Mouse (Mus musculus) right cerebral cortex, postnatal 14 days (tissue): Measurements from ENCODE around the gene Ppp5c.
"Not testable (repeated sequence)": the region's sequence is repeated elsewhere in the genome, so short reads cannot be mapped to it uniquely, and the experiment has no call there.

Experiments
- DNase-seq: peaks from one replicate; pipeline ENCODE4 v3.0.0; 2022

Gene Ppp5c

DNA sequence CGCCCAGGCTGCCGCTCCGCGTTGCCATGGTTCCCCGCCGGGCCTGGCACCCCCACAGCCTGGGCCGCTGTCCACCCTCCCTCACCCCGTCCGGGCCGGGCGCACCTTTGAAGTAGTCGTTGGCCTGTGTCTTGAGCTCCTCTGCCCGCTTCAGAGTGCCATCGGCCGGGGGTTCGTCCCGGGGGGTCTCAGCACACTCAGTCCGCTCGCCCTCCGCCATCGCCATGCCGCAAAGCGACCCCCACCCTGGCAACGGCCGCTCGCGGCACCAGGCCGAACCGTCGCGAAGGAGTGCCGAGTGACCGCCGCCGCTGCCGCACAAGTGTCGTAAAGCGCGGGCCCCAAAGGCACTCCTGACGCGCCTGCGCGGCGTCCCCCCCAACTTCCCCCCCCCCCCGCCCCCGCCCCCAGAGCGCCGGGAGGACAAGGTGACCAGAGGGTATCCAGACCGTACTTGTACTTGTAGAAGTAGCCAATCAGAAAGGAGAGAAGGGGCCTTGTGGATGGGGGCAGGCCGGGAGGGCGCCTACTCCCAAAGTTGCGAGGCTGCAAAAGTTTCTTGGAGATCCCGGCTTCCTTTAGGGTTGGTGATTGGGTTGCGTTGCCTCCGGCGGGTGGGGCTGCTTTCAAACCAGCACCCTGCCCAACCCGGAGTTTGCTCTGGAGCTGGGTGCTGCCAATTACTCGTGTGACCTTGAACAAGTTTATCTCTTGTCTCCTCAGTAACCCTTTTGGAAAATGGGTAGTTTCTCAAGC lies at the start of gene Ppp5c:
Gene Ppp5c (minus strand): TSS at position 337 of the 756 bp plus-strand sequence.
- DNase-seq: peak; percentile 92

DNA sequence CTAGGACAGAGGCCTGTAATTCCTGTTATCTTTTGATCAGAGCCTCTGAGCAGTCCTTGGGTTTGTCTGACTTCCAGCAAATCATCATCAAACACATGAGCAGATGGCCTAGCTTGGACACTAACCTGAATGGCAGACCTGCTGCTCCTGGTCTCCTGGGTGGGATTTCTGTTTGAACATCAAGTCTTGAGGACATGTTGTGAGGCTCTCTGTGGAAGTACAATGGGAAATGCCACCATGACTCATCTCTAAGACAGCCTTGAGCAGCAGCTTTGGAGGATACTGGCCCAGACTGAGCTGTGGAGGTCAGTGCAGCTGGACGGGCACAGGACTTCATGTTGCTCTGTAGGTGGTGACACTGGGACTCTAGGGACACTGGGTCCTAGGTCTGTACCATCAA lies 48.8 kb upstream of the Ppp5c start:
- no peak for DNase-seq

DNA sequence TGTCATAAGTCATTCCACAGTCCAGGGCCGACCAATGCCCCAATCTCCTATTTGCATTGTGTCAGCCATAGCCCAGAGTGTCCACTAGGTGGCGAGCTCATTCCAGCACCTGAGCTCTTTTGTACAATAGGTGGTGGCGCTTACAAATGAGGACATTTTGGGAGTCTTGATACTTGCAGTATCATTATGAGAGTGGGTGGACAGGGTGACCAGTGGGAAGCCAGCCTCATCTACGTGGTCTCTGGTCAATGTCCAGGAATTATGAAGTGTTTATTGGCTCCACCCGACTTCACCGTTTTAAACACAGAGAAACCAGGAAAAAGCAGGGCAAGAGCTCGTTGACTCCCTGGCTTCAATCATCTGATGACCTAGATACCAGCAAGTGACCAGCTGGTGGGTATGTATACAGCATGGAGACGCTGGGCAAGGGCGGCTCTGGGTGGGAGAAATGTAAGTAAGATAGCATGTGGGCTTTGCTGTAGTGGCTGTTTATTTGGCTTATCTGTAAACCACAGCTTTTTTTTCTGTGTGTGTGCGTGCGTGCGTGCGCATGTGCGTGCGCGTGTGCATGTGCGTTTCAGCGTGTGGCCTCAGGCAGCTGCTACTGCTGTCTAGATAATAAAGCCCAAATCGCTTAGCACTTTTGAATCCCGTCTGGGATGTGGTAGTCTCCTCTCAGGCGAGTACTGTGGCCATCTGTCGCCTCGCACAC lies 46.3 kb upstream of the Ppp5c start, which contains the start of gene Psg16:
Gene Psg16 (plus strand): TSS at position 137 of the 712 bp plus-strand sequence.
- DNase-seq: peak; percentile 55

DNA sequence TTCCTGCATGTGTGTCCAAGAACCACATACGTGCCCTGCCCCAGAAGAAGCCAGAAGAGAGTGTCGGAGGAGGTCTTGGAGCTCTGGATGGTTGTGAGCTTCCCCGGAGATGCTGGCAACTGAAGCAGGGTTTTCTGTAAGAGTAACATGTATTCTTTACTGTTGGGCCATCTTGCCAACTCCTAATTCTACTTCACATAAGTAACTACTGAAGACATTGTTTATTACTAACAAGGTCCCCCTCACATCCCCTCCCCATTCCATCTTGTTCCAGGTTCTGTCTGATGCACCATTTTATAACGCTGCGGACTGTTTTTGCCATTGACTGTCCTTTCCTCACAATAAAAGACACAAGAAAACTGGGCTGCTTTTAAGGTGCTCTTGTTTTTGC lies 45.8 kb upstream of the Ppp5c start:
- no peak for DNase-seq

DNA sequence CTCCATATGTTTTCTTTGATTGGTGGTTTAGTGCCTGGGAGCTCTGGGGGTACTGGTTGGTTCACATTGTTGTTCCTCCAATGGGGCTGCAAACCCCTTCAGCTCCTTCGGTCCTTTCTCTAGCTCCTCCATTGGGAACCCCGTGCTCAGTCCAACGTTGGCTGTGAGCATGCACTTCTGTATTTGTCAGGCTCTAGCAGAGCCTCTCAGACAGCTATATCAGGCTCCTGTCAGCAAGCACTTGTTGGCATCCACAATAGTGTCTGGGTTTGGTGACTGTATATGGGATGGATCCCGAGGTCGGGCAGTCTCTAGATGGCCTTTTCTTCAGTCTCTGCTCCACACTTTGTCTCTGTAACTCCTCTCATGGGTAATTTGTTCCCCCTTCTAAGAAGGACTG lies 39.9 kb upstream of the Ppp5c start:
- not testable (repeated sequence) for DNase-seq

DNA sequence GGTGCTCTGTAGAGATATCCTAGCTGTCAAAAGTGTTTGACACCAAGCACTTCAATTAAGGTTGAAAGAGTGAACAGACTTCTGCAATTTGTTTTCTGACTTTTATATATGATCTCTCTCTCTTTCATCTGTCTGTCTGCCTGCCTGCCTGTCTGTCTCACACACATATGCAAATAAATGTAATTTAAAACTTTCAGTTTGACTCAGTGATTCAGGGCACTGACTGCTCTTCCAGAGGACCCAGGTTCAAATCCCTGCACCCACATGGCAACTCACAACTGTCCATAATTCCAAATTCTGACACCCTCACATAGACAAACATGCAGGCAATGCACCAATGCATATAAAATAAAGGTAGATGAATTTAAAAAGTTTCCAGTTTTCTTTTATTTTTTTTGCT lies 39.3 kb upstream of the Ppp5c start:
- no peak for DNase-seq

DNA sequence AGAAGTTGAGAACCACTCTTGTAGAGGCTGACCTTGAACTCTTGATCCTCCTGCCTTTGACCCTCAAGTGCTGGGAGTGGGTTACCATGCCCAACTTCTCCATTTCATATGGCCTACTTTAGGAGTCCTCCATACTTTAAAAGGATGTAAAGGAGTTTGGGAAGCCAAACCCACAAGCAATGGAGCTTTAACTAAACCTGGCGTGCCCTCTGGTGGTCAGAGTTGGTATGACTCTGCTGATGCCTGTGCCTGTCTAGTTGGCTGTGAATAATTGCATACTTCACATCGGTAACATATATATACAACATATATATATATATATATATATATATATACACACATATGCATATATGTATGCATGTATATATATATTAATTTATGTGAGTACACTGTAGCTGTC lies 38.7 kb upstream of the Ppp5c start:
- DNase-seq: peak; percentile 92

DNA sequence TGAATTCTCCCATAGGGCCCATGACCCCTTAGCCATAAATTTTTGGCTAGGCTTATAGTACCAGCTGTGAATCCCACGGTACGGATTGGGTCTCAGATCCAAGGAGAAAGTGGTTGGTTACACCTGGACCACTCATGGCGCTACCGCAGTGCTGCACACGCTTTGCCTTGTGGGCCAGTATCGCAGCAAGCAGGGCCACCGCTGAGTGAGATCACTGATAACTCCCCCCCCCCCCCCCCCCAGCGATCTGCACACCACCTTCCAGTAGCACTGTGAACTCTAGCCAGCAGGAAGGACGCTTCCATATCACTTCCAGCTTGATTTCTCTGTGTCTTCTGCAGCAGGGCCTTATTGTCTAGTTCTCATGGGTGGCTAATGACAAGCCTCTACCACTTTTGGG lies 37.9 kb upstream of the Ppp5c start:
- no peak for DNase-seq

DNA sequence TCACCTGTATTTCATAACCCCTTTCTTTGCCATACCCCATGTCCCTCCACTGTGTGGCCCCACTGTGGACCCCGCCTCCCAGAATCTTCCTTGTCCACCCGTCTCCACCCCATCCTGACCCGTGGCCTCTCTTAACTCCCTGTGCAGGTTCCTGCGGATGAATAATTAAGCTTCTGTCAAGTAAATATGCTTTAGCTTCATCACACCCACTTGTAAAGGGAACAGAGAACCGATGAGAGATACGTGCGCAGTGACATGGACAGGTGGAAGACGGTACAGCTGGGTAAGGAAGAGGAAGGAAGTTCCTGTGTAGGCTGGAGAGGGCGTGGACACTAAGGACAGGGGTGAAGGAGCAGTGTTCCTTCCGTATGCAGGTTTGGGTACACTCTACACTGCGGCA lies 35.1 kb upstream of the Ppp5c start:
- DNase-seq: no peak

DNA sequence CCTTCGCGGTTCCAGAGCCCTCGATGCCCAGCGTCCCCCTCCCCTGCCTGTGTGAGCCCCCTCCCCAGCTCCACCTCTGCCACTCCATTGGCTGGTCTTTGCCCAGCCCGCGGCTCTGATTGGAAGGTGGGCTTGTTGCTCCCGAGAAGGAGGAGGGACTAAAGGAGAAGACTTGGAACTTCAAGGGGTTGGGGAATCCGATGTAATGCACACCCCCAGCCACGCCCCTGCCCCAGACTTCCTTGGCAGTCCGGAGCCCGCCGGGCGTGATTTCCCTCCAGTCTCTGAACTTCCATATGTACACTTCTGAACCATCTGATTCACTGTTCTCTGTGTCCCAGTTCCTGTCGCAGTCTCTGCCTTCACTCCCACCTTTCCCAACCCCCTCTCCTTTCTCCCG lies 34.7 kb upstream of the Ppp5c start, which contains the start of gene Hif3a:
Gene Hif3a (minus strand): TSS at position 39 of the 400 bp plus-strand sequence.
- DNase-seq: peak; percentile 43

DNA sequence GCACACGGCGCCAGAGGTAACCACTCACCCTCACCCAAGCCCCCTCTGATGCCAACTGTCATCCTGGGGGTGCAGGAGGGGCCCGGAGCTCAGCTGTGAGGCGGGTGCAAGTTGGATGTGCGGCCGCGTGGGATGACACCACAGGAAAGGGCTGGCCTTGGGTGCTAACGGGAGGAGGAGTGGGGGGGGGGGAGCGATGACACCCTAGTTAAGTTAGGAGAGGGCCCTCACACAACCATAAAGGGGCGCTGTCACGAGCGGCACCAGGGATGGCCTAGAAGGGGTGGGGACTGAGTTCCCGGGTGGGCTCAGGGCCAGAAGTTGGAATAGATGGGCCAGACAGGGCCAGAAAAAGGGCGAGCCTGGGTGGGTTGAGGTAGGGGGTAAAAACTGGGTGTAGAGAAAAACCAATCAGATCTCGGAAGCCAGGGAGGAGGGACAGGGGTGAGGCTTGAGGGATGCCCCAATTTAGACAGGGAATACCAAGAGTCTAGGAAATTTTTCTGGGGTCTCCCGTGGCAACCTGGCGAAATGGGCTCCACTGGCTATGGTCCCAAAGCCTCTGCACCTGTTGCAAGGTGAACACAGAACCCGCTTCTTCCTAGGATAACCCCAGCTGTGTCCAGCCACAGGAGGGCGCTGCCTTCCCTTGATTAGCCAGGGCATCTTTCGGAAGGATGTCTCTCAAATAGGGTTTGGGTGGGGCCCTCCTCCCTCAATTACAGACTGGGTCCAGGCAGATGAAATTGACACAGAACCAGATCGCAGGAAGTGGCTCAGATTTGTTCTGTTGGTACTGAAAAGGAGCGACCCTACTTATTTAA lies 33.3 kb upstream of the Ppp5c start:
- peak; percentile 36 for DNase-seq

DNA sequence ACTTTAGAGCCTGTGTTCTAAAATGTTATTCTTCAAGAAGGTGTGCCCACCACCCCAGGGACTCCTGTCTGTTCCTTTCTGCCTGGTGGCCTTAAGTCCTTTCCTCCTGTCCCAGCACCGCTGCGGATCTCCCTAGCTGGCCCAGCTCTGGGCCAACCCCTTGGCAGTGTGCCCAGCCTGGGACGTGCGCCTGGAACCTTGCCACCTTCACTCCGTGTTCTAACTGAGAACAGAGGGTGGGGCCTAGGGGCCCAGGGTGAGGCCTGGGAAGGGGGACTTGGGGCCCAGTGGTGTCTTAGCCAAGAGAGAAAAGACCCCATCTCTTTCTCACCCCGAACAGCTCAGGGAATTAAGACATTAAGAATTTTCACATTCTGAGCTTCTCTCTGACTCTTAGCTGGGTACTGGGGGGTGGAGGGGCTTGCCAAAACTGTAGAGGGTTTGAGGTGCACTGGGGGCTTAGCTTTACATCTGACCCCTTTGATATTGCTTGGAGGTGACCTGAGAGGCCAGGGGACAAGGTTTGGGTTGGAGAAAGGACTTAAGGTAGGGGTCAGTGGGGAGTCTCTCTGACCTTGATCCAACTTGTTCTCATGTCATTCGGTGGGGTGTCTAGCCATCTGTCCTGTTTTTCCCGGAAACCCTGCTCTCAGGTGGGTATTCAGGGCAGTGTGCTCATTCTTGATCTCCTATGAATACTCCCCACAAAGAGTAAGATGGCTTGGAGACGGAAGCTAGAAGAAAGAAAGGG lies 32.5 kb upstream of the Ppp5c start:
- DNase-seq: peak; percentile 90

DNA sequence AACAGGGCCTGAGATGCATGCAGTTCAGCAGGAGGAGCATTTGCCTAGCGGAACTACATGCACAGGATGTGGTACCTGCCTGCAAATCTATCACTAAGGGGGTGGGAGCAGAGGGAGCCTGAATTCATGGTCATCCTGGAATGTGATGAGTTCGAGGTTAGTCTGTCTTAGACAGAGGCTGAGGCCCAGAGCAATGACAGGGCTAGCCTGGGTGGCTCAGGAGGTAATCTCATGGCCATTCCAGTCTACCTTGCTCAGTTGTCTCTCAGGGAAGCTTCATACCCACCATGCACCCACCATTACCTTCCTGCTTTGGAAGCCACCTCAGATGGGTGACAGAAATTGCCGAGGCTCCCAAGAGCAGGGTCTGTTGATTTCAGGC lies 31.7 kb upstream of the Ppp5c start:
- DNase-seq: no peak

DNA sequence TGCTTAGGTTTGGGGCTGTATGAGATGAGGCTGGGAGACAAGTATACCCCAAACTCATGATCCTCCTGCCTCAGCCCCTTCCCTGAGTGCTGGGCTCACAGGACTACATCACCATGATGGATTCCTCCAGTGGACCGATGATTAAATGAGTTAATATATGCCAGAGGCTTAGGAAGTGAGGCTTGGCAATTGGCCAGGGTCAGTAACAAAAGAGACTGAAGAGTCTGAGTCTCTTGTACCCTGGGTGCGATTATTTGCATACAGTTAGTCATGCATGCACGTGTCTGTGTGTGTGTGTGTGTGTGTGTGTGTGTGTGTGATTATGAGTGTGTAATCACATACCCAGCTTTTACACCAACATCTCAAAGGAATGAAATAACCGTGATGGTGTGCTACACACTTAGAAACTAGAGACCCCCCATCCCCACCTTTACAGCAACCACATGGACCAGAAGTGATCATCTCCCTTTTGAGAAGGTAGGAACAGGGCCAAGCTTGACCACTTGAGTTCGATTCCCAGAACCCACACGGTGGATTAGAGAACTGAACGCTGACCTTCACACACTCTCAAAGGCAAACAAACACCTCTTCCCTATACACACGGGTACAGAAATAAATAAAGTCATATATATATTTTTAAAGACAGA lies 31.2 kb upstream of the Ppp5c start:
- DNase-seq: no peak

DNA sequence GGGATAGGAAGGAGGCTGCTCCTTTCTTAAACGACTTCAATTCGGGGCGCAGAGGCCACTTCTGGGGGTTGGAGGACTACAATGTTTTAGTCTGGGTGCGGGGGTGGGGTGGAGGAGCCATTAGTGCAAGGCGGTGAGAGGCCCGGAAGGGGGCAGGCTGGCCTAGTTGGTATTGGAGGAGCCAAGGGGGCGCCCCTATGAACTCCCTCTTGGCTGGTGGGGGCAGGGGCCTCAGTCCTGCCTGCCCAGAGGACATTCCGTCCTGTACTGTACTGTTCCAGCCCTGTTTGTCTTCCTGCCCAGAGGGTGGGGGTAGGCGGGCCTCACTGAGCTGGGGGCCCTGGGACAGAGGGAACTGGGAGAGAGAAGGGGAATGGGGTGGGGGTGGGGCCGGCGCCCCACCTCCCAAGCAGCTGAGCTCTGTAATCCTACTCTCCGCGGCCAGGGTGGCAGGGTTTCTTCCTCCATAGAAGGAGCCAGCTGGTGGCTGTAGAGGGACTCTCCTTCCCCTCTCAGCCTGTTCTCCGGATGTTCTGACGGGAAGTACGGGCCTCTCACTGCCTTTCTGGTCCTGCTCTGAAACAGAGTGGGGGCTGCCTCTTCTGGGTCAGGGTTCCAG lies 30.5 kb upstream of the Ppp5c start:
- peak; percentile 60 for DNase-seq

DNA sequence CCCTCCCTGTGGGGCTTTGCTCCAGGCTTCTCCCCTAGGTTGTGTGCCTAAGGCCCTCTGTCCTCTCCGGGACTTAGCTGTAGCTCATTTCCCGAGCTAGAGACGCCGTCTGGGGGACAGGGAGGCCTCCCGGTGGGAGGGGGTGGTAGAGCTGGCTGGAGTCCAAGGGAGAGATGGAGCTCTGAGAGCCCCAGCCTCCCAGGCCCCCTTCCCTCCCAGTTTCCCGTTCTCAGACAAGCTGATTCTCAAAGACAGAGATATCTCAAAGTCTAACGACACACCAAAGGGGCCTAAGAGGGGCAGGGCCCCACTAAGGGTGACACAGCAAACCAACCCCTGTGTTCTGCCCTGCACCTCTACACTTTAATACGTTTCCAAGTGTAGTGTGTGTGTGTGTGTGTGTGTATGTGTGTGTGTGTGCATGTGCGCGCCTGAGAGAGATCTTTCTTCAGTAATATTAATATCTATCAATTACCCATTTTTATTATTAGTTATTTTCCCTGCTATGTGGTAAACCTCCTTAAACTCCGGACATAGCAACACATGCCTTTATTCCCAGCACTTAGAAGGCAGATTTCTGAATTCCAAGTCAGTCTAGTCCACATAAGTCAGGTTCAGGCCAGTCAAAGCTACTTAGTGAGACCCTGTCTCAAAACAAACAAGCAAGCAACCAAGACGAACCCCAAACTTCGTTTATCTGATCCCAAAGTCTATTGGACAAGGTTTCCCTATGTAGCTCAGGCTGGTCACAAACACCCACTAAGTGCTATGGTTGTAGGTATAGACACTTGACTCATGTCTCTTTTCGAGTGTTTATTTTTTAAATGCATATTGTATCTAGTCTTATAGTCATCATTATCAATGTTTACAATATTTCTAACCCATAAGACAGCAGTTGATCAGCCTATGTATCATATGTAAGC lies 29.1 kb upstream of the Ppp5c start:
- peak; percentile 56 for DNase-seq

DNA sequence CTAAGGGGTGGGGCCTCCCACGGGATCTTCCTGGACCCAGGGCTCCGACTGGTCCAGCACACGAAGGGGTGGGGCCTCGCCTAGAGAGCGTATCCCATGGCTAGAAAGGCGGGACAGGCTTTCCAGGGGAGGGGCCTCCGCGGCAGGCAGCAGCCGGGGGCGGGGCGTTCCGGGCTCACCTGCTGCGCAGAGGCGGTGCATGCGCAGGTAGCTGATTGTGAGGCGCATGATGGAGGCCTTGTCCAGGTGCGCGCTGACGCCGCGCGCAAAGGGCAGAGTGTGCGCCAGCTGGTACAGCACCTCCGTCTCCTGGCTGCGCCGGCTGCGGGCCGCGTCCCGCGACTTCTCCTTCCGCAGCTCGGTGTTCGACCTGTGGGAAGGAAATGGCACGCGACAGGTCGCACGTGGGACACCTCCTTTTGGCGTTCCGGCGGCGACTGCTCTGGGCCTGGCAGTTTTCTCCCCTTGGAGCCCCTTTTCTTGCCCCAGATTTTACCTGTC lies 28.4 kb upstream of the Ppp5c start:
- peak; percentile 81 for DNase-seq

DNA sequence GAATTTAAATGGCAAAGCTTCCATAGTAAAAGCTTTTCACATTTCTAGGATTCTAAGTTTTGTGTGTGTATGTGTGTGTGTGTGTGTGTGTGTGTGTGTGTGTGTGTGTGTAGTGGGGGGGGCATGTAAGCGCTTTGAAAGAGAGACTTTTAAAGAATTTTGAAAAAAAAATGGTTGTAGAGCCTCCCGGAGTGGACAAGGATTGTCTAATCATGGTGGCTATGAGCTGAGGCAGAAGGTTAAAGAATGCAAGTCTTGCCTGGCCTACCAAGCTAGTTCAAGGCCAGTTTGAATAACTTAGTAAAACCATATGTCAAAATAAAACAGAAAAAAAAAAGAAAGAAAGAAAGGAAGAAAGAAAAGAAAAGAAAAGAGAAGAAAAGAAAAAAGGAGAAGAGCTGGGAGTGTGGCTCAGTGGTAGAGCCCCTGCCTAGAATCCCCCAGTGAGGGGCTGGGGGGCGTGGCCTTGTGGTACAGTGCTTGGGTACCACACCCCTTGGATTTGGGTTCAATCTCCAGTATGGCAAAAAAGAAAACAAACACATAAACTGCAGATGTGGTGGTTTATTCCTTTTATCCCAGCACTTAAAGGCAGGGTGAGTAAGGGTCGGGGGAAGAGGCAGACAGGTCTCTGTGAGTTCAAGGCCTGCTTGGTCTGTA lies 27.7 kb upstream of the Ppp5c start:
- no peak for DNase-seq

DNA sequence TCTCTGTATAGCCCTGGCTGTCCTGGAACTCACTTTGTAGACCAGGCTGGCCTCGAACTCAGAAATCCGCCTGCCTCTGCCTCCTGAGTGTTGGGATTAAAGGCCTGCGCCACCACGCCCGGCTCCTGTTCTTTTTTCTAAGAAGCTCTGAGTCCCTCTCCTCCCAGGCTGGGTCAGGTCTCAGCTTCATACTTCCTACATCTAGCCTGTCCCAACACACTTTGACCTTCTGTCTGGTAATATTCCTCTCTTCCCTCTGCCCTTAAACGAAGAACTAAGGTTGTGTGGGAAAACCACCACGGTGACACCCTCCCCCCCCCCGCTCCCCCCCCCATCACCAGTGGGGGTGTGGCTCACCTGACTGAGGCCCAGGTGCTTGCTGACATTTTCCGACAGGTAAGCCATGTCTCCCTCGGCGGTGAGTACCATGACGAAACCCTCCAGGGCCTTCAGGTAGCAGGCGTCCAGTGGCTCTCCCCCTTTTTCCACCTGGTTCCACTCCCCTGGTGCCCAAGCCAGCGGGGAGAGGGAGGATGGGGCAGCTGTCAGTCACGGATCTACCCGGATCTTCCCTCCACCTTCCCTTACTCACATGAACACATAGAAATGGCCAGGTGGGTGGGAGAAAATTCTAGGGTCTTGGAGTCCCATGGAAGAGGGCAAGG lies 26.7 kb upstream of the Ppp5c start:
- DNase-seq: no peak
